Comparison of ENCODE assay signal across 11 mouse cellular contexts in genomic region chr16:95827402-95827737, GRCm38 (mm10).
DNase-seq lines count a peak whose midpoint lies in the region; ATAC-seq and TF ChIP-seq lines count a peak whose summit lies in the region.
"Had no signal": no experiment of that assay in that cellular context is flagged by ENCODE, and none has a peak within 500 bp of the region (broad histone marks: within the 10 kb centered on the region; RNA-seq: fewer than 3 reads in every experiment).

No protein-coding gene starts in this region.

- no peaks in the 10 kb centered on the region for H3K27me3 ChIP-seq in Patski
- H3K27me3 ChIP-seq in liver, embryonic 15.5 days: peaks cover 6% of the 10 kb centered on the region; the same call in 1 of the 2 replicates
- no peaks in the 10 kb centered on the region for H3K27me3 ChIP-seq in hindbrain, embryonic 12.5 days

- no peak overlapping the region for H3K4me2 ChIP-seq in liver, embryonic 15.5 days
- no peak overlapping the region for H3K4me2 ChIP-seq in hindbrain, embryonic 12.5 days (replicated peaks)

- no peak overlapping the region for H3K27ac ChIP-seq in liver, embryonic 15.5 days (replicated peaks)
- no peak overlapping the region for H3K27ac ChIP-seq in hindbrain, embryonic 12.5 days
- H3K27ac ChIP-seq: heart, adult 2 months had no signal

- DNase-seq in retina, postnatal 1 day: peak; percentile 32
- no peak for DNase-seq in retina, embryonic 14.5 days (ENCODE audit: low spot score)
- peak; percentile 94 for DNase-seq in Patski (ENCODE audit: low read depth, low spot score)
- DNase-seq in testis, postnatal 14 days (ENCODE audit: low spot score): no peak
- no peak for DNase-seq in gastrocnemius, postnatal 14 days
- DNase-seq: adrenal gland, postnatal 14 days; kidney, postnatal 25 days; lung, postnatal 10 days had no signal

- ATAC-seq in Patski: peak; percentile 93
- ATAC-seq in liver, embryonic 15.5 days (ENCODE audit: insufficient read depth): peak; percentile 15; the same call in 1 of the 2 replicates
- no peak for ATAC-seq in hindbrain, embryonic 12.5 days (ENCODE audit: low FRiP score)

- H3K9ac ChIP-seq in liver, embryonic 15.5 days: no peak overlapping the region
- H3K9ac ChIP-seq in hindbrain, embryonic 12.5 days: no peak overlapping the region

- no peaks in the 10 kb centered on the region for H3K9me3 ChIP-seq in liver, embryonic 15.5 days (replicated peaks)
- no peaks in the 10 kb centered on the region for H3K9me3 ChIP-seq in hindbrain, embryonic 12.5 days (replicated peaks)

- H3K4me3 ChIP-seq in liver, embryonic 15.5 days (replicated peaks): no peak overlapping the region
- H3K4me3 ChIP-seq in hindbrain, embryonic 12.5 days: no peak overlapping the region
- H3K4me3 ChIP-seq: heart, adult 2 months had no signal

- WGBS in liver, embryonic 15.5 days (ENCODE audit: insufficient replicate concordance): 10% methylated on average over 6 of the region's 6 CpGs
- WGBS in hindbrain, embryonic 12.5 days: 83% methylated on average over 6 of the region's 6 CpGs

- CTCF ChIA-PET in Patski (lab: Charles Lee): no interaction called here

- POLR2A ChIA-PET in Patski (lab: Charles Lee): interaction anchor here (0.7 to 1.2 kb wide), 2 partner anchors 118 to 119 kb away, joined by 3 to 5 read pairs; no protein-coding TSS in a partner anchor

- TF ChIP-seq CTCF in Patski (IDR thresholded peaks at IDR 0.05): no peak

- in situ Hi-C loops in Patski (cut with MboI; ENCODE audit: low pct_unique_long_range_greater_than_20kb): loop anchor here (5.0 kb wide), 1 partner anchor 120 kb away; no protein-coding TSS in a partner anchor

- H3K36me3 ChIP-seq in liver, embryonic 15.5 days (replicated peaks): no peaks in the 10 kb centered on the region
- H3K36me3 ChIP-seq in hindbrain, embryonic 12.5 days: no peaks in the 10 kb centered on the region

- intact Hi-C loops in gastrocnemius, postnatal 14 days (cut with DNase I; ENCODE audit: low total_unique reads): no loop called here

- H3K4me1 ChIP-seq in liver, embryonic 15.5 days (replicated peaks): peaks cover 28% of the 10 kb centered on the region
- H3K4me1 ChIP-seq in hindbrain, embryonic 12.5 days: peaks cover 27% of the 10 kb centered on the region

Comparison
In these comparisons a context has a peak if more than half of its experiments do, and no peak if none do; other contexts are left out.
1. DNase-seq: peak in retina, postnatal 1 day (single experiment) and Patski (single experiment); none in retina, embryonic 14.5 days (single experiment), testis, postnatal 14 days (single experiment) and gastrocnemius, postnatal 14 days (single experiment).